In genomic region chr11:121201436-121202198, GRCm38 (mm10) we compare ENCODE assay signal across 8 mouse cellular contexts. TPM values are rescaled to one million over a fixed set of nuclear protein-coding genes. Genes with fewer than 3 reads are reported as not detected.
A peak's percentile ranks its signal among the peaks of the same experiment; 100 is the strongest.
DNase-seq lines count a peak whose midpoint lies in the region; ATAC-seq lines count a peak whose summit lies in the region.

No protein-coding gene starts in this region.

- H3K27me3 ChIP-seq in limb, embryonic 11.5 days (ENCODE audit: control insufficient read depth, insufficient read depth, low read length): no peaks in the 10 kb centered on the region
- no peaks in the 10 kb centered on the region for H3K27me3 ChIP-seq in limb, embryonic 10.5 days (ENCODE audit: low read depth, poor library complexity, severe bottlenecking)
- no peaks in the 10 kb centered on the region for H3K27me3 ChIP-seq in hindbrain, embryonic 12.5 days

- ATAC-seq in limb, embryonic 11.5 days (ENCODE audit: insufficient number of reproducible peaks, low FRiP score, low TSS enrichment, low read depth): no peak
- ATAC-seq in hindbrain, embryonic 12.5 days (ENCODE audit: low FRiP score): no peak

- H3K9me3 ChIP-seq in limb, embryonic 11.5 days (ENCODE audit: control insufficient read depth, low read length): no peaks in the 10 kb centered on the region
- H3K9me3 ChIP-seq in limb, embryonic 10.5 days (replicated peaks): no peaks in the 10 kb centered on the region
- H3K9me3 ChIP-seq in hindbrain, embryonic 12.5 days (replicated peaks): no peaks in the 10 kb centered on the region

- peak; percentile 56 for DNase-seq in adrenal gland, postnatal 14 days
- no peak for DNase-seq in adrenal gland, postnatal 25 days
- peak; percentile 32 for DNase-seq in limb, embryonic 11.5 days (ENCODE audit: low spot score)
- DNase-seq in limb, embryonic 10.5 days (ENCODE audit: low spot score): no peak
- peak; percentile 75 for DNase-seq in R1 (ENCODE audit: low read depth, low spot score)
- peak; percentile 81 for DNase-seq in kidney, adult 9 months
- DNase-seq in retina, postnatal 7 days (ENCODE audit: low read depth, low spot score): peak; percentile 3

- H3K4me3 ChIP-seq in limb, embryonic 11.5 days (ENCODE audit: low read depth, low read length): no peak overlapping the region
- H3K4me3 ChIP-seq in limb, embryonic 10.5 days: no peak overlapping the region
- no peak overlapping the region for H3K4me3 ChIP-seq in hindbrain, embryonic 12.5 days

- WGBS in limb, embryonic 11.5 days: 71% methylated on average over 11 of the region's 11 CpGs
- 77% methylated on average over 11 of the region's 11 CpGs for WGBS in limb, embryonic 10.5 days
- WGBS in hindbrain, embryonic 12.5 days: 67% methylated on average over 11 of the region's 11 CpGs

- H3K36me3 ChIP-seq in limb, embryonic 11.5 days (ENCODE audit: control insufficient read depth, insufficient read depth, low read length): no peaks in the 10 kb centered on the region
- no peaks in the 10 kb centered on the region for H3K36me3 ChIP-seq in limb, embryonic 10.5 days
- no peaks in the 10 kb centered on the region for H3K36me3 ChIP-seq in hindbrain, embryonic 12.5 days

- no peak overlapping the region for H3K9ac ChIP-seq in limb, embryonic 11.5 days (ENCODE audit: low read length)
- no peak overlapping the region for H3K9ac ChIP-seq in hindbrain, embryonic 12.5 days

- H3K27ac ChIP-seq in limb, embryonic 11.5 days (replicated peaks; ENCODE audit: low read depth, low read length): no peak overlapping the region
- no peak overlapping the region for H3K27ac ChIP-seq in limb, embryonic 10.5 days
- H3K27ac ChIP-seq in hindbrain, embryonic 12.5 days: no peak overlapping the region

- peaks cover 6% of the 10 kb centered on the region; the same call in 1 of the 2 replicates for H3K4me1 ChIP-seq in limb, embryonic 11.5 days (ENCODE audit: control insufficient read depth, insufficient read depth, low read length)
- H3K4me1 ChIP-seq in limb, embryonic 10.5 days: peaks cover 17% of the 10 kb centered on the region
- peaks cover 12% of the 10 kb centered on the region for H3K4me1 ChIP-seq in hindbrain, embryonic 12.5 days

- H3K4me2 ChIP-seq in limb, embryonic 11.5 days (ENCODE audit: low read depth, severe bottlenecking): no peak overlapping the region
- no peak overlapping the region for H3K4me2 ChIP-seq in hindbrain, embryonic 12.5 days (replicated peaks)

RNA-seq across cellular contexts. Expression of gene Hexdc, which starts 2.6 kb away (rescaled TPM):
- 11.5 and 13.7 TPM in 2 replicates for total RNA-seq in adrenal gland, postnatal 14 days (2021)
- total RNA-seq in adrenal gland, postnatal 25 days (2021): 9.2 and 17.1 TPM in 2 replicates
- polyA plus RNA-seq in limb, embryonic 11.5 days (2014; fragmentation: Nextera tagmentation; extraction: Ambion mirVana): 6.5 and 6.6 TPM in 2 replicates
- polyA plus RNA-seq in limb, embryonic 10.5 days (2016; fragmentation: Nextera tagmentation; extraction: Ambion mirVana): 5.7 and 9.0 TPM in 2 replicates
- polyA plus RNA-seq in hindbrain, embryonic 12.5 days (2016; fragmentation: Nextera tagmentation; extraction: Ambion mirVana): 9.6 and 11.7 TPM in 2 replicates

RNA-seq across cellular contexts. Expression of gene Ogfod3, which starts 2.9 kb away (rescaled TPM):
- 23.0 and 24.6 TPM in 2 replicates for total RNA-seq in adrenal gland, postnatal 14 days (2021)
- 25.0 and 26.2 TPM in 2 replicates for total RNA-seq in adrenal gland, postnatal 25 days (2021)
- 13.4 and 15.3 TPM in 2 replicates for polyA plus RNA-seq in limb, embryonic 11.5 days (2014; fragmentation: Nextera tagmentation; extraction: Ambion mirVana)
- polyA plus RNA-seq in limb, embryonic 10.5 days (2016; fragmentation: Nextera tagmentation; extraction: Ambion mirVana): 17.0 and 19.1 TPM in 2 replicates
- polyA plus RNA-seq in hindbrain, embryonic 12.5 days (2016; fragmentation: Nextera tagmentation; extraction: Ambion mirVana): 17.7 and 19.2 TPM in 2 replicates

RNA-seq across cellular contexts. Expression of gene Cybc1, which starts 27.5 kb away (rescaled TPM):
- 14.3 and 23.7 TPM in 2 replicates for total RNA-seq in adrenal gland, postnatal 14 days (2021)
- 21.1 and 24.8 TPM in 2 replicates for total RNA-seq in adrenal gland, postnatal 25 days (2021)
- 35.0 and 36.7 TPM in 2 replicates for polyA plus RNA-seq in limb, embryonic 11.5 days (2014; fragmentation: Nextera tagmentation; extraction: Ambion mirVana)
- polyA plus RNA-seq in limb, embryonic 10.5 days (2016; fragmentation: Nextera tagmentation; extraction: Ambion mirVana): 29.4 and 33.8 TPM in 2 replicates
- polyA plus RNA-seq in hindbrain, embryonic 12.5 days (2016; fragmentation: Nextera tagmentation; extraction: Ambion mirVana): 40.6 and 40.8 TPM in 2 replicates

RNA-seq across cellular contexts. Expression of gene Narf, which starts 35.4 kb away (rescaled TPM):
- 29.9 and 36.5 TPM in 2 replicates for total RNA-seq in adrenal gland, postnatal 14 days (2021)
- total RNA-seq in adrenal gland, postnatal 25 days (2021): 23.4 and 33.1 TPM in 2 replicates
- 60.1 and 68.8 TPM in 2 replicates for polyA plus RNA-seq in limb, embryonic 11.5 days (2014; fragmentation: Nextera tagmentation; extraction: Ambion mirVana)
- 40.8 and 60.4 TPM in 2 replicates for polyA plus RNA-seq in limb, embryonic 10.5 days (2016; fragmentation: Nextera tagmentation; extraction: Ambion mirVana)
- polyA plus RNA-seq in hindbrain, embryonic 12.5 days (2016; fragmentation: Nextera tagmentation; extraction: Ambion mirVana): 86.0 and 87.3 TPM in 2 replicates

RNA-seq across cellular contexts. Expression of gene Uts2r, which starts 41.5 kb away (rescaled TPM):
- total RNA-seq in adrenal gland, postnatal 14 days (2021): not detected in 2 replicates
- total RNA-seq in adrenal gland, postnatal 25 days (2021): not detected in 2 replicates
- 0.14 TPM in 1 of 2 replicates, not detected in the other for polyA plus RNA-seq in limb, embryonic 11.5 days (2014; fragmentation: Nextera tagmentation; extraction: Ambion mirVana)
- polyA plus RNA-seq in limb, embryonic 10.5 days (2016; fragmentation: Nextera tagmentation; extraction: Ambion mirVana): 0.11 TPM in 1 of 2 replicates, not detected in the other
- 0.32 and 0.35 TPM in 2 replicates for polyA plus RNA-seq in hindbrain, embryonic 12.5 days (2016; fragmentation: Nextera tagmentation; extraction: Ambion mirVana)

Comparison
In these comparisons a context has a peak if more than half of its experiments do, and no peak if none do; other contexts are left out.
1. DNase-seq: peak in adrenal gland, postnatal 14 days (single experiment), limb, embryonic 11.5 days (single experiment), R1 (single experiment), kidney, adult 9 months (single experiment) and retina, postnatal 7 days (single experiment); none in adrenal gland, postnatal 25 days (single experiment) and limb, embryonic 10.5 days (single experiment).